Mouse (Mus musculus) stomach, postnatal 0 days (tissue): ENCODE measurements around the gene Gm4894. TPM values are rescaled to one million over a fixed set of nuclear protein-coding genes. Genes with fewer than 3 reads are reported as not detected.

ENCODE experiments used
- ATAC-seq: fragments of 200-750 bp; cut with Nextera tagmentation; 2 replicates; pipeline ENCODE4 v1.8.0; 2017; ENCODE audit not compliant: low FRiP score, low TSS enrichment
- DNase-seq: peaks from one replicate; pipeline ENCODE4 v3.0.0-alpha.2; 2016; ENCODE audit warnings: low spot score
- H3K27ac ChIP-seq: fragments of 300-500 bp; sonication (generic); replicated peaks from 2 replicates; pipeline ENCODE4 v1.5.1; 2014; ENCODE audit warnings: mild to moderate bottlenecking, control low read depth
- H3K27me3 ChIP-seq: fragments of 300-500 bp; sonication (generic); 2 replicates; pipeline ENCODE4 v1.6.1; 2014; ENCODE audit warnings: low read length; ENCODE audit not compliant: control insufficient read depth, insufficient read depth
- H3K36me3 ChIP-seq: fragments of 300-500 bp; sonication (generic); 2 replicates; pipeline ENCODE4 v1.6.1; 2014; ENCODE audit warnings: low read length, mixed read lengths; ENCODE audit not compliant: control insufficient read depth, insufficient read depth
- H3K4me1 ChIP-seq: fragments of 300-500 bp; sonication (generic); replicated peaks from 2 replicates; pipeline ENCODE4 v1.6.1; 2014; ENCODE audit warnings: antibody characterized with exemption; ENCODE audit not compliant: control insufficient read depth, insufficient read depth
- H3K4me2 ChIP-seq: fragments of 300-500 bp; sonication (generic); replicated peaks from 2 replicates; pipeline ENCODE4 v1.6.1; 2014; ENCODE audit warnings: low read depth, mild to moderate bottlenecking, control low read depth, moderate library complexity
- H3K4me3 ChIP-seq: fragments of 300-500 bp; sonication (generic); 2 replicates; pipeline ENCODE4 v1.5.1; 2014; ENCODE audit warnings: low read depth, low read length, control low read depth
- H3K9ac ChIP-seq: fragments of 300-500 bp; sonication (generic); 2 replicates; pipeline ENCODE4 v1.6.1; 2014; ENCODE audit warnings: mild to moderate bottlenecking, low read length, control low read depth, mixed read lengths
- H3K9me3 ChIP-seq: fragments of 300-500 bp; sonication (generic); 2 replicates; pipeline ENCODE4 v1.6.1; 2016; ENCODE audit warnings: low read length; ENCODE audit not compliant: control insufficient read depth
- CTCF ChIP-seq: IDR thresholded peaks from 2 replicates; pipeline ENCODE4 v1.5.1; 2016; ENCODE audit warnings: antibody characterized with exemption, low read depth, mild to moderate bottlenecking, moderate library complexity
- EP300 ChIP-seq: optimal IDR thresholded peaks from 2 replicates; pipeline ENCODE3; 2016; ENCODE audit warnings: antibody characterized with exemption
- WGBS: fragments of 180-500 bp; shearing (Covaris S2); extraction: QIAGEN DNeasy Blood & Tissue Kit; methylation state at CpG from one replicate; pipeline ENCODE4 v1.1.7; 2014; 5-methylcytosine and 5-hydroxymethylcytosine counted together
- polyA plus RNA-seq: library from polyadenylated mRNA; unstranded; fragments of >200 nt; fragmentation: Nextera tagmentation; extraction: Ambion mirVana; gene quantifications from 2 replicates; pipeline ENCODE4 v1.2.1, GENCODE M21; 2015

Gene Gm4894
- polyA plus RNA-seq, 1 experiment from 2014 or later, result not detected

- H3K27me3 ChIP-seq, result no peaks in the 10 kb centered on the region
- H3K4me3 ChIP-seq, result no peak overlapping the region
- H3K9me3 ChIP-seq, result no peaks in the 10 kb centered on the region
- H3K4me2 ChIP-seq, result no peak overlapping the region
- no peak overlapping the region for H3K27ac ChIP-seq
- no peaks in the 10 kb centered on the region for H3K4me1 ChIP-seq
- no peak overlapping the region for H3K9ac ChIP-seq
- WGBS, result 65% methylated on average over 11 of the region's 11 CpGs
- no peak for TF ChIP-seq CTCF
- no peak for TF ChIP-seq EP300
- H3K36me3 ChIP-seq, result no peaks in the 10 kb centered on the region
- no peak for DNase-seq
- no peak for ATAC-seq
Measured at GRCm38 (mm10) chr9:49276542-49277334, 26.4 kb downstream of the Gm4894 start.

GRCm38 (mm10) chr9:49295101-49295500 is 44.8 kb downstream of the Gm4894 start:
- Histone ChIP-seq H3K4me3 (no peak overlapping the region), H3K27me3 (no peaks in the 10 kb centered on the region), H3K27ac (no peak overlapping the region), H3K4me2 (no peak overlapping the region), H3K9ac (no peak overlapping the region), H3K9me3 (no peaks in the 10 kb centered on the region), H3K36me3 (no peaks in the 10 kb centered on the region), H3K4me1 (no peaks in the 10 kb centered on the region)
- no peak for DNase-seq
- ATAC-seq, result no peak
- 71% methylated on average over 1 of the region's 1 CpGs for WGBS
- TF ChIP-seq EP300 (no peak), CTCF (no peak)

- WGBS, result 59% methylated on average over 3 of the region's 3 CpGs
Measured at GRCm38 (mm10) chr9:49307576-49307975, 57.2 kb downstream of the Gm4894 start.

GRCm38 (mm10) chr9:49310821-49311220 is 60.5 kb downstream of the Gm4894 start:
- no peak overlapping the region for H3K4me2 ChIP-seq
- no peak overlapping the region for H3K4me3 ChIP-seq
- H3K27ac ChIP-seq, result no peak overlapping the region
- no peaks in the 10 kb centered on the region for H3K9me3 ChIP-seq
- no peaks in the 10 kb centered on the region for H3K27me3 ChIP-seq
- H3K4me1 ChIP-seq, result no peaks in the 10 kb centered on the region
- DNase-seq (no peak), ATAC-seq (no peak)
- H3K9ac ChIP-seq, result no peak overlapping the region
- WGBS, result 38% methylated on average over 4 of the region's 4 CpGs
- TF ChIP-seq CTCF, result no peak
- no peak for TF ChIP-seq EP300
- H3K36me3 ChIP-seq, result no peaks in the 10 kb centered on the region

More at GRCm38 (mm10) chr9:49307576-49307975, 57.2 kb downstream of the Gm4894 start:
- TF ChIP-seq EP300 (no peak), CTCF (no peak)
- H3K27ac ChIP-seq, result no peak overlapping the region
- ATAC-seq (no peak), DNase-seq (no peak)
- H3K4me1 ChIP-seq, result no peaks in the 10 kb centered on the region
- no peak overlapping the region for H3K4me3 ChIP-seq
- H3K27me3 ChIP-seq, result no peaks in the 10 kb centered on the region
- no peak overlapping the region for H3K9ac ChIP-seq
- H3K9me3 ChIP-seq, result no peaks in the 10 kb centered on the region
- H3K4me2 ChIP-seq, result no peak overlapping the region
- H3K36me3 ChIP-seq, result no peaks in the 10 kb centered on the region

- H3K9ac ChIP-seq, result no peak overlapping the region
- no peaks in the 10 kb centered on the region for H3K9me3 ChIP-seq
- no peaks in the 10 kb centered on the region for H3K27me3 ChIP-seq
- TF ChIP-seq EP300, result no peak
- no peak for ATAC-seq
- H3K36me3 ChIP-seq, result no peaks in the 10 kb centered on the region
- no peak for DNase-seq
- no peaks in the 10 kb centered on the region for H3K4me1 ChIP-seq
- no peak overlapping the region for H3K4me3 ChIP-seq
- no peak overlapping the region for H3K27ac ChIP-seq
- H3K4me2 ChIP-seq, result no peak overlapping the region
Measured at GRCm38 (mm10) chr9:49318638-49319037, 68.3 kb downstream of the Gm4894 start.

Other genes with a start within 250 kb of the Gm4894 start
- 14.1 and 15.1 TPM in 2 replicates for gene Zw10, start 194.9 kb upstream of the Gm4894 start, polyA plus RNA-seq
- 3.5 and 4.3 TPM in 2 replicates for gene Tmprss5, start 169.3 kb upstream of the Gm4894 start, polyA plus RNA-seq
- gene Drd2, start 90.1 kb downstream of the Gm4894 start, polyA plus RNA-seq, result 0.05 TPM in 1 of 2 replicates, not detected in the other
- gene Ankk1, start 176.5 kb downstream of the Gm4894 start, polyA plus RNA-seq, result 2.6 and 3.6 TPM in 2 replicates
- 0.86 and 1.1 TPM in 2 replicates for gene Ttc12, start 235.7 kb downstream of the Gm4894 start, polyA plus RNA-seq